Mouse (Mus musculus): ENCODE measurements around the gene Bdkrb1. TPM values are rescaled to one million over a fixed set of nuclear protein-coding genes. Genes with fewer than 3 reads are reported as not detected.

The Bdkrb1 gene
- not detected for total RNA-seq (2023)

DNA sequence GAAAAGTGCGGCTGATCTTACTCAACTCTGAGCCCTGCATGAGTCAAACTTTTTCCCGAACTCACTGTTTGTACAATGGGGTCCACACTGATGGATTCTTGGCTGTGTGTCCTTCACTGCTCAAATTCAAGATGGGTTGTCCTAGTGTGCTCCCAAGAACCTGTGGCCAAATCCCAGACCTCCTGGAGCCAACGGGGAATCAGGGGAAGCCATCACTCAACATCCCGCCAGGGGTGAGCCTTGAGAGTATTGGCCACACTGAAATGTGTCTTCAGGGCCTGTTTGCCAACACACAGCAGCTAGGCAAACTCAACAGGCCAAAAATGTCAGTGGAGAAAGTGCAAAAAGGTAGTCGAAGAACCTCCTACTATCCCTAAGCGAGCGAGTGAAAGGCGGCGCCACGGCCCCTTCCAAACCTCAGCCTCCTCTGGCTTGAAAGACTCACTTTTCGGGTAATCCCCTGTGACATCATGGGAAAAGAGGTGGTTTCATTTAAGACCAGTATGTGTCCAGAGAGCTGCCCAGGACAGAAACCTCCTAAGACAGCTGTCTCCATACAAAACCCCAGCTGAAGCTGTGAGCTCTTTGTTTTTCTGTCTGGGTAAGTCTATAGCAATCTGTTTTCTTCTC lies at the start of gene Bdkrb1:
Gene Bdkrb1, plus strand, starts transcription at position 505 of the 630 bp plus-strand sequence.

DNA sequence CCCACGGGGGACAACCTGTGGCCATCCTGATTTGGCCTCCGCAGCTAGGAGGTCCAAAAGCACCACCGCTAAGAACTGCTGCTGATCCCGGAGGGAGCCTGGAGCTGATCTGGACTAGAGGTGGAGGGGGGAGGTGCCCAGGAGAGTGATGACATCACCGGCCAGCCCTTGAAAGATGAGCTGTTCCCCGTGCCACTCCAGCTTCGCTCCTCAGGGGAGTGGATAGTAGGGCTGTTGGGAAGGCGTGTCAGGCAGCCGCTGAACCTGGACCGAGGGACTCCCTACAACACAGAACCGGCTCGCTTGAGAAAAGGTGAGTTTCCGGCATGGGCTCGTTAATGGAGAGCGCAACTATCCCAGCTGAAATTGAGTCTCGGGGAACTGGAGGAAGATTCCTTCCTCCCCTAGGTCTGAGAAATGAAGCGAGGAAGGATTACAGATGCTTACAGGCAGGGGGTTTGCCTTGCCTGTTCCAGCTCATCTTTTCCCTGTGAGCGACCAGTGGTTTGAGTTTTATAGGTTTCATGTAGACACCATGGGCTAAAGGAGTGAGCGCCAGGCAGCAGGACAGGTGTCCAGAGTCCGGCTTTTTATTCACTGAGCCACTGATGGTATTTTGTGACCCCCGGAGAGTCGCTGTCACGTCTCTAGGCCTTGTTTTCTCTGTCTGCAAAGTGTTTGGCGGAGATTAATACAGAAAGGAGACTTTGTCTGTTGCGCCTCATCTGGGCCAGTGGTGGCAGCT lies 39.8 kb upstream of the Bdkrb1 start, which contains the start of gene Bdkrb2:
Gene Bdkrb2, plus strand, starts transcription at position 291 of the 745 bp plus-strand sequence.

Other genes starting within 250 kb of the Bdkrb1 start
- gene D430019H16Rik, start 149.2 kb upstream of the Bdkrb1 start, total RNA-seq (2023) = not detected
- not detected for gene Bdkrb2, start 39.9 kb upstream of the Bdkrb1 start, total RNA-seq (2023)
- gene Gskip, start 81.7 kb downstream of the Bdkrb1 start, total RNA-seq (2023) = 10 to 100 TPM; 10.9 to 12.6 TPM
- gene Atg2b, start 82.1 kb downstream of the Bdkrb1 start, total RNA-seq (2023) = 10 to 100 TPM; 24.5 to 27.4 TPM
- gene Ak7, start 102.9 kb downstream of the Bdkrb1 start, total RNA-seq (2023) = not detected
- 100 to 1,000 TPM; 160 to 183 TPM for gene Papola, start 181.6 kb downstream of the Bdkrb1 start, total RNA-seq (2023)

Data from monocyte, adult 59 days (primary cell).